Mouse (Mus musculus) midbrain, embryonic 13.5 days (tissue): ENCODE results near the gene Rhpn2. TPM values are rescaled to one million over a fixed set of nuclear protein-coding genes. Genes with fewer than 3 reads are reported as not detected.
"Not testable (repeated sequence)": the region's sequence is repeated elsewhere in the genome, so short reads cannot be mapped to it uniquely, and the experiment has no call there.

ENCODE experiments used
- ATAC-seq: fragments of 200-750 bp; cut with Nextera tagmentation; 2 replicates; pipeline ENCODE4 v1.8.0; 2017; ENCODE audit warnings: mild to moderate bottlenecking, moderate TSS enrichment, moderate library complexity
- H3K27ac ChIP-seq: fragments of 300-500 bp; sonication (generic); 2 replicates; pipeline ENCODE4 v1.5.1; 2015; ENCODE audit warnings: inconsistent platforms, mild to moderate bottlenecking, moderate library complexity
- H3K27me3 ChIP-seq: fragments of 300-500 bp; sonication (generic); 2 replicates; pipeline ENCODE4 v1.6.1; 2015; ENCODE audit warnings: mild to moderate bottlenecking, inconsistent platforms
- H3K36me3 ChIP-seq: fragments of 300-500 bp; sonication (generic); 2 replicates; pipeline ENCODE4 v1.6.1; 2015; ENCODE audit warnings: mild to moderate bottlenecking, inconsistent platforms
- H3K4me1 ChIP-seq: fragments of 300-500 bp; sonication (generic); replicated peaks from 2 replicates; pipeline ENCODE4 v1.6.1; 2015; ENCODE audit warnings: inconsistent platforms
- H3K4me2 ChIP-seq: fragments of 300-500 bp; sonication (generic); replicated peaks from 2 replicates; pipeline ENCODE4 v1.6.1; 2015; ENCODE audit warnings: moderate library complexity, mild to moderate bottlenecking, inconsistent platforms
- H3K4me3 ChIP-seq: fragments of 300-500 bp; sonication (generic); replicated peaks from 2 replicates; pipeline ENCODE4 v1.5.1; 2015; ENCODE audit warnings: mild to moderate bottlenecking, inconsistent platforms
- H3K9ac ChIP-seq: fragments of 300-500 bp; sonication (generic); replicated peaks from 2 replicates; pipeline ENCODE4 v1.6.1; 2015; ENCODE audit warnings: mild to moderate bottlenecking, inconsistent platforms
- H3K9me3 ChIP-seq: fragments of 300-500 bp; sonication (generic); 2 replicates; pipeline ENCODE4 v1.6.1; 2016; ENCODE audit warnings: mild to moderate bottlenecking, inconsistent platforms
- WGBS: fragments of 180-500 bp; shearing (Covaris S2); methylation state at CpG from one replicate; pipeline ENCODE4 v1.1.7; 2015; 5-methylcytosine and 5-hydroxymethylcytosine counted together
- polyA plus RNA-seq: library from polyadenylated mRNA; unstranded; fragments of >200 nt; fragmentation: Nextera tagmentation; extraction: Ambion mirVana; gene quantifications from 2 replicates; pipeline ENCODE4 v1.2.1, GENCODE M21; 2015

The Rhpn2 gene
- polyA plus RNA-seq = 1.3 and 1.5 TPM in 2 replicates

GRCm38 (mm10) chr7:35333692-35334526 is at the start of gene Rhpn2:
Gene Rhpn2, plus strand, starts transcription at chr7:35334170.
- H3K27ac ChIP-seq = 0 out of 2 replicates have a peak within 1 kb of the TSS, but pooled peaks have one; percentile 45
- under 1% methylated on average over 50 of the region's 52 CpGs for WGBS

GRCm38 (mm10) chr7:35293464-35293863 is 40.5 kb upstream of the Rhpn2 start:
- Histone ChIP-seq H3K36me3 (peaks cover 91% of the 10 kb centered on the region), H3K27me3 (no peaks in the 10 kb centered on the region), H3K4me2 (no peak overlapping the region), H3K9me3 (no peaks in the 10 kb centered on the region), H3K4me1 (no peaks in the 10 kb centered on the region), H3K4me3 (no peak overlapping the region), H3K9ac (no peak overlapping the region), H3K27ac (no peak overlapping the region)
- 93% methylated on average over 13 of the region's 13 CpGs for WGBS
- ATAC-seq = no peak

More at GRCm38 (mm10) chr7:35333692-35334526, at the start of gene Rhpn2:
- H3K9me3 ChIP-seq = no peaks in the 10 kb centered on the region
- H3K4me2 ChIP-seq = peak within 1 kb of the TSS; percentile 100
- peak within 1 kb of the TSS; percentile 75 for H3K9ac ChIP-seq
- ATAC-seq = peak; percentile 98
- H3K4me3 ChIP-seq = peak within 1 kb of the TSS; percentile 64
- peaks cover 40% of the 10 kb centered on the region for H3K27me3 ChIP-seq
- H3K36me3 ChIP-seq = no peaks in the 10 kb centered on the region
- peaks cover 24% of the 10 kb centered on the region for H3K4me1 ChIP-seq

GRCm38 (mm10) chr7:35295631-35296030 is 38.3 kb upstream of the Rhpn2 start:
- H3K4me2 ChIP-seq = no peak overlapping the region
- peaks cover 88% of the 10 kb centered on the region for H3K36me3 ChIP-seq
- 95% methylated on average over 2 of the region's 2 CpGs for WGBS
- H3K27ac ChIP-seq = no peak overlapping the region
- no peak overlapping the region for H3K9ac ChIP-seq
- no peaks in the 10 kb centered on the region for H3K9me3 ChIP-seq
- H3K27me3 ChIP-seq = no peaks in the 10 kb centered on the region
- no peak overlapping the region for H3K4me3 ChIP-seq
- H3K4me1 ChIP-seq = no peaks in the 10 kb centered on the region
- no peak for ATAC-seq

- 91% methylated on average over 5 of the region's 5 CpGs for WGBS
- no peaks in the 10 kb centered on the region for H3K27me3 ChIP-seq
- H3K4me1 ChIP-seq = no peaks in the 10 kb centered on the region
- no peak for ATAC-seq
- no peak overlapping the region for H3K4me2 ChIP-seq
- H3K27ac ChIP-seq = no peak overlapping the region
- H3K36me3 ChIP-seq = peaks cover 87% of the 10 kb centered on the region
- no peak overlapping the region for H3K9ac ChIP-seq
- H3K4me3 ChIP-seq = no peak overlapping the region
- no peaks in the 10 kb centered on the region for H3K9me3 ChIP-seq
Observed at GRCm38 (mm10) chr7:35297886-35298285, 36.1 kb upstream of the Rhpn2 start.

GRCm38 (mm10) chr7:35299656-35300055 is 34.3 kb upstream of the Rhpn2 start:
- no peaks in the 10 kb centered on the region for H3K4me1 ChIP-seq
- H3K9ac ChIP-seq = no peak overlapping the region
- no peak overlapping the region for H3K4me3 ChIP-seq
- peaks cover 82% of the 10 kb centered on the region for H3K36me3 ChIP-seq
- no peak overlapping the region for H3K27ac ChIP-seq
- no peaks in the 10 kb centered on the region for H3K27me3 ChIP-seq
- no peak for ATAC-seq
- 74% methylated on average over 8 of the region's 8 CpGs for WGBS
- no peaks in the 10 kb centered on the region for H3K9me3 ChIP-seq
- no peak overlapping the region for H3K4me2 ChIP-seq

- no peak overlapping the region for H3K27ac ChIP-seq
- no peaks in the 10 kb centered on the region for H3K27me3 ChIP-seq
- H3K9me3 ChIP-seq = no peaks in the 10 kb centered on the region
- H3K4me2 ChIP-seq = no peak overlapping the region
- ATAC-seq = no peak
- H3K4me1 ChIP-seq = no peaks in the 10 kb centered on the region
- no peak overlapping the region for H3K4me3 ChIP-seq
- peaks cover 82% of the 10 kb centered on the region for H3K36me3 ChIP-seq
- H3K9ac ChIP-seq = no peak overlapping the region
Observed at GRCm38 (mm10) chr7:35300792-35301191, 33.2 kb upstream of the Rhpn2 start.

GRCm38 (mm10) chr7:35311214-35311613 is 22.8 kb upstream of the Rhpn2 start:
- Histone ChIP-seq H3K9ac (no peak overlapping the region), H3K27ac (no peak overlapping the region), H3K4me1 (0 out of 2 replicates have a peak, but pooled peaks cover 8% of the 10 kb centered on the region), H3K9me3 (no peaks in the 10 kb centered on the region), H3K4me3 (no peak overlapping the region), H3K36me3 (peaks cover 45% of the 10 kb centered on the region), H3K27me3 (no peaks in the 10 kb centered on the region), H3K4me2 (no peak overlapping the region)
- 97% methylated on average over 3 of the region's 3 CpGs for WGBS
- ATAC-seq = no peak

GRCm38 (mm10) chr7:35314156-35314555 is 19.8 kb upstream of the Rhpn2 start:
- H3K27ac ChIP-seq = no peak overlapping the region
- H3K9me3 ChIP-seq = no peaks in the 10 kb centered on the region
- no peak overlapping the region for H3K4me3 ChIP-seq
- peaks cover 21% of the 10 kb centered on the region for H3K4me1 ChIP-seq
- H3K27me3 ChIP-seq = no peaks in the 10 kb centered on the region
- ATAC-seq = no peak
- H3K4me2 ChIP-seq = no peak overlapping the region
- H3K9ac ChIP-seq = no peak overlapping the region
- H3K36me3 ChIP-seq = peaks cover 16% of the 10 kb centered on the region

GRCm38 (mm10) chr7:35317729-35318609 is 16.0 kb upstream of the Rhpn2 start, which contains the start of gene Gpatch1:
Gene Gpatch1, minus strand, starts transcription at chr7:35318440.
- peak within 1 kb of the TSS; percentile 82 for H3K27ac ChIP-seq
- ATAC-seq = peak; percentile 91
- H3K4me3 ChIP-seq = peak within 1 kb of the TSS; percentile 86
- no peaks in the 10 kb centered on the region for H3K9me3 ChIP-seq
- no peaks in the 10 kb centered on the region for H3K36me3 ChIP-seq
- WGBS = 1% methylated on average over 39 of the region's 39 CpGs
- H3K4me2 ChIP-seq = peak within 1 kb of the TSS; percentile 66
- H3K27me3 ChIP-seq = no peaks in the 10 kb centered on the region
- peaks cover 30% of the 10 kb centered on the region for H3K4me1 ChIP-seq
- H3K9ac ChIP-seq = peak within 1 kb of the TSS; percentile 91

- not testable (repeated sequence) for H3K9ac ChIP-seq, H3K27me3 ChIP-seq, H3K27ac ChIP-seq, ATAC-seq, H3K4me2 ChIP-seq, H3K36me3 ChIP-seq, H3K4me3 ChIP-seq, H3K9me3 ChIP-seq
- WGBS = 71% methylated on average over 3 of the region's 3 CpGs
- H3K4me1 ChIP-seq = peaks cover 30% of the 10 kb centered on the region
Observed at GRCm38 (mm10) chr7:35319221-35319620, 14.7 kb upstream of the Rhpn2 start.

- H3K36me3 ChIP-seq = no peaks in the 10 kb centered on the region
- 77% methylated on average over 4 of the region's 4 CpGs for WGBS
- H3K4me1 ChIP-seq = peaks cover 30% of the 10 kb centered on the region
- H3K27me3 ChIP-seq = no peaks in the 10 kb centered on the region
- H3K4me2 ChIP-seq = no peak overlapping the region
- no peak overlapping the region for H3K4me3 ChIP-seq
- H3K27ac ChIP-seq = no peak overlapping the region
- ATAC-seq = no peak
- no peaks in the 10 kb centered on the region for H3K9me3 ChIP-seq
- no peak overlapping the region for H3K9ac ChIP-seq
Observed at GRCm38 (mm10) chr7:35319755-35320154, 14.2 kb upstream of the Rhpn2 start.

GRCm38 (mm10) chr7:35322161-35322560 is 11.8 kb upstream of the Rhpn2 start:
- H3K4me2 ChIP-seq = no peak overlapping the region
- H3K27me3 ChIP-seq = no peaks in the 10 kb centered on the region
- no peaks in the 10 kb centered on the region for H3K9me3 ChIP-seq
- H3K9ac ChIP-seq = no peak overlapping the region
- peaks cover 18% of the 10 kb centered on the region for H3K4me1 ChIP-seq
- H3K36me3 ChIP-seq = no peaks in the 10 kb centered on the region
- no peak overlapping the region for H3K4me3 ChIP-seq
- no peak overlapping the region for H3K27ac ChIP-seq
- no peak for ATAC-seq
- 51% methylated on average over 3 of the region's 3 CpGs for WGBS
